24 mouse cellular contexts compared by ENCODE assay signal in genomic region chr17:30144114-30144513, GRCm38 (mm10).
A peak's percentile ranks its signal among the peaks of the same experiment; 100 is the strongest.
DNase-seq lines count a peak whose midpoint lies in the region; ATAC-seq and TF ChIP-seq lines count a peak whose summit lies in the region.
"Had no signal": no experiment of that assay in that cellular context is flagged by ENCODE, and none has a peak within 500 bp of the region (broad histone marks: within the 10 kb centered on the region; RNA-seq: fewer than 3 reads in every experiment).

No protein-coding gene starts in this region.

- H3K4me3 ChIP-seq in heart, embryonic 12.5 days = no peak overlapping the region
- H3K4me3 ChIP-seq in heart, postnatal 0 days (ENCODE audit: low read depth, low read length) = no peak overlapping the region
- H3K4me3 ChIP-seq in liver, embryonic 16.5 days (ENCODE audit: low read depth, low read length) = no peak overlapping the region
- no peak overlapping the region for H3K4me3 ChIP-seq in liver, embryonic 11.5 days (ENCODE audit: low read depth, low read length)
- H3K4me3 ChIP-seq: embryonic facial prominence, embryonic 15.5 days; erythroblast, embryonic 14.5 days; forebrain, embryonic 10.5 days; gastrocnemius, adult 2 months; hindbrain, embryonic 12.5 days had no signal

- no peak overlapping the region for H3K4me2 ChIP-seq in heart, embryonic 12.5 days
- no peak overlapping the region for H3K4me2 ChIP-seq in heart, postnatal 0 days (ENCODE audit: low read depth, low read length)
- H3K4me2 ChIP-seq in liver, embryonic 16.5 days (ENCODE audit: low read depth, low read length) = no peak overlapping the region
- H3K4me2 ChIP-seq in liver, embryonic 11.5 days = no peak overlapping the region
- H3K4me2 ChIP-seq: embryonic facial prominence, embryonic 15.5 days; hindbrain, embryonic 12.5 days had no signal

- intact Hi-C loops in heart, postnatal 36 days (cut with DNase I) = loop anchor here (2.0 kb wide), 1 partner anchor 25 kb away; no protein-coding TSS in a partner anchor

- no peak for TF ChIP-seq CTCF in heart, postnatal 0 days (IDR thresholded peaks at IDR 0.05; ENCODE audit: low read depth)

- DNase-seq in heart, postnatal 36 days = no peak
- DNase-seq in heart, postnatal 0 days (ENCODE audit: low spot score) = no peak
- no peak for DNase-seq in heart, adult 8-10 months (ENCODE audit: low spot score)
- DNase-seq in liver, embryonic 11.5 days (ENCODE audit: low spot score) = no peak
- no peak for DNase-seq in thymus, postnatal 36 days
- DNase-seq: adrenal gland, adult 2 months; adrenal gland, postnatal 36 days; cerebellum, adult 11 months; cerebellum, adult 8-10 months; cerebellum, postnatal 14 days; embryo, embryonic 11 days; gastrocnemius, adult 2 months; gastrocnemius, postnatal 25 days; heart, postnatal 4 days had no signal

- H3K27ac ChIP-seq in heart, embryonic 12.5 days (ENCODE audit: poor library complexity, severe bottlenecking) = peak overlapping the region; percentile 51
- peak overlapping the region; percentile 43; the same call in 1 of the 2 replicates for H3K27ac ChIP-seq in heart, postnatal 0 days (ENCODE audit: low read depth)
- H3K27ac ChIP-seq in liver, embryonic 16.5 days (ENCODE audit: low read length) = 0 out of 2 replicates have a peak overlapping the region, but pooled peaks have one; percentile 4
- no peak overlapping the region for H3K27ac ChIP-seq in liver, embryonic 11.5 days (ENCODE audit: low read depth, low read length)
- H3K27ac ChIP-seq: embryonic facial prominence, embryonic 15.5 days; forebrain, embryonic 10.5 days; gastrocnemius, adult 2 months; hindbrain, embryonic 12.5 days had no signal

- no peak for TF ChIP-seq EP300 in heart, postnatal 0 days (IDR thresholded peaks at IDR 0.05; ENCODE audit: low read depth)

- no peak for ATAC-seq in heart, embryonic 12.5 days (ENCODE audit: insufficient number of reproducible peaks, low FRiP score)
- no peak for ATAC-seq in heart, postnatal 0 days (ENCODE audit: insufficient read depth, low read depth)
- ATAC-seq in liver, embryonic 16.5 days (ENCODE audit: low read depth) = peak; percentile 78
- ATAC-seq in liver, embryonic 11.5 days (replicated peaks; ENCODE audit: low FRiP score) = no peak
- ATAC-seq: forebrain, embryonic 14.5 days; hindbrain, embryonic 16.5 days; inflammation-experienced regulatory T-cells, adult 6 months; intestine, postnatal 0 days had no signal

- no peaks in the 10 kb centered on the region for H3K9me3 ChIP-seq in heart, embryonic 12.5 days (replicated peaks)
- no peaks in the 10 kb centered on the region for H3K9me3 ChIP-seq in heart, postnatal 0 days (replicated peaks; ENCODE audit: control insufficient read depth, low read length)
- no peaks in the 10 kb centered on the region for H3K9me3 ChIP-seq in liver, embryonic 16.5 days (replicated peaks; ENCODE audit: control insufficient read depth, low read length)
- no peaks in the 10 kb centered on the region for H3K9me3 ChIP-seq in liver, embryonic 11.5 days (ENCODE audit: control insufficient read depth, low read length)
- H3K9me3 ChIP-seq: embryonic facial prominence, embryonic 15.5 days; forebrain, embryonic 10.5 days; hindbrain, embryonic 12.5 days had no signal

- WGBS in heart, embryonic 12.5 days = 24% methylated on average over 6 of the region's 6 CpGs
- WGBS in heart, postnatal 0 days = 35% methylated on average over 6 of the region's 6 CpGs
- WGBS in liver, embryonic 16.5 days (ENCODE audit: insufficient replicate concordance) = 57% methylated on average over 6 of the region's 6 CpGs
- WGBS in liver, embryonic 11.5 days = 53% methylated on average over 6 of the region's 6 CpGs

- peaks cover 59% of the 10 kb centered on the region for H3K4me1 ChIP-seq in heart, embryonic 12.5 days (replicated peaks)
- H3K4me1 ChIP-seq in heart, postnatal 0 days (ENCODE audit: control insufficient read depth, insufficient read depth) = peaks cover 45% of the 10 kb centered on the region
- peaks cover 3% of the 10 kb centered on the region; the same call in 1 of the 2 replicates for H3K4me1 ChIP-seq in liver, embryonic 16.5 days (ENCODE audit: control insufficient read depth, low read depth, low read length)
- H3K4me1 ChIP-seq in liver, embryonic 11.5 days (replicated peaks; ENCODE audit: control insufficient read depth, insufficient read depth, low read length) = 0 out of 2 replicates have a peak, but pooled peaks cover 13% of the 10 kb centered on the region
- H3K4me1 ChIP-seq: embryonic facial prominence, embryonic 15.5 days had no signal

- no peaks in the 10 kb centered on the region for H3K27me3 ChIP-seq in heart, embryonic 12.5 days (replicated peaks)
- no peaks in the 10 kb centered on the region for H3K27me3 ChIP-seq in heart, postnatal 0 days (ENCODE audit: control insufficient read depth, insufficient read depth, low read length)
- H3K27me3 ChIP-seq in liver, embryonic 16.5 days (ENCODE audit: control insufficient read depth, insufficient read depth, low read depth, low read length) = no peaks in the 10 kb centered on the region
- no peaks in the 10 kb centered on the region for H3K27me3 ChIP-seq in liver, embryonic 11.5 days (replicated peaks; ENCODE audit: control insufficient read depth, insufficient read depth, low read length)
- H3K27me3 ChIP-seq: embryonic facial prominence, embryonic 15.5 days; hindbrain, embryonic 12.5 days had no signal

- H3K9ac ChIP-seq in heart, embryonic 12.5 days = no peak overlapping the region
- H3K9ac ChIP-seq in heart, postnatal 0 days (replicated peaks; ENCODE audit: low read depth, low read length) = no peak overlapping the region
- H3K9ac ChIP-seq in liver, embryonic 16.5 days (ENCODE audit: low read depth, low read length) = no peak overlapping the region
- no peak overlapping the region for H3K9ac ChIP-seq in liver, embryonic 11.5 days (ENCODE audit: low read depth, low read length)
- H3K9ac ChIP-seq: embryonic facial prominence, embryonic 15.5 days; hindbrain, embryonic 12.5 days had no signal

- H3K36me3 ChIP-seq in heart, embryonic 12.5 days = no peaks in the 10 kb centered on the region
- no peaks in the 10 kb centered on the region for H3K36me3 ChIP-seq in heart, postnatal 0 days (replicated peaks; ENCODE audit: control insufficient read depth, insufficient read depth, low read length)
- no peaks in the 10 kb centered on the region for H3K36me3 ChIP-seq in liver, embryonic 16.5 days (ENCODE audit: control insufficient read depth, insufficient read depth)
- no peaks in the 10 kb centered on the region for H3K36me3 ChIP-seq in liver, embryonic 11.5 days (ENCODE audit: control insufficient read depth, insufficient read depth, low read length)
- H3K36me3 ChIP-seq: embryonic facial prominence, embryonic 15.5 days; hindbrain, embryonic 12.5 days had no signal
